Mouse (Mus musculus): ENCODE measurements around the gene Samsn1.

- TF ChIP-seq CTCF (IDR thresholded peaks at IDR 0.05; ENCODE audit: extremely low read depth, insufficient read depth, low read length) (no peak), POLR2A (IDR thresholded peaks at IDR 0.05; ENCODE audit: extremely low read depth, insufficient read depth, low read length) (no peak)
Observed at GRCm38 (mm10) chr16:75926511-75926910, 95.6 kb downstream of the Samsn1 start.

Data from cortical plate, adult 2 months (tissue).